Mouse (Mus musculus) left cerebral cortex, adult 9 months (tissue): ENCODE data around the gene Bbs12.

Experiments used
- DNase-seq, 2 experiments: peaks; one replicate each; pipeline ENCODE4 v3.0.0; 2022; ENCODE audit warnings: low spot score in 2 of 2

The Bbs12 gene

DNA sequence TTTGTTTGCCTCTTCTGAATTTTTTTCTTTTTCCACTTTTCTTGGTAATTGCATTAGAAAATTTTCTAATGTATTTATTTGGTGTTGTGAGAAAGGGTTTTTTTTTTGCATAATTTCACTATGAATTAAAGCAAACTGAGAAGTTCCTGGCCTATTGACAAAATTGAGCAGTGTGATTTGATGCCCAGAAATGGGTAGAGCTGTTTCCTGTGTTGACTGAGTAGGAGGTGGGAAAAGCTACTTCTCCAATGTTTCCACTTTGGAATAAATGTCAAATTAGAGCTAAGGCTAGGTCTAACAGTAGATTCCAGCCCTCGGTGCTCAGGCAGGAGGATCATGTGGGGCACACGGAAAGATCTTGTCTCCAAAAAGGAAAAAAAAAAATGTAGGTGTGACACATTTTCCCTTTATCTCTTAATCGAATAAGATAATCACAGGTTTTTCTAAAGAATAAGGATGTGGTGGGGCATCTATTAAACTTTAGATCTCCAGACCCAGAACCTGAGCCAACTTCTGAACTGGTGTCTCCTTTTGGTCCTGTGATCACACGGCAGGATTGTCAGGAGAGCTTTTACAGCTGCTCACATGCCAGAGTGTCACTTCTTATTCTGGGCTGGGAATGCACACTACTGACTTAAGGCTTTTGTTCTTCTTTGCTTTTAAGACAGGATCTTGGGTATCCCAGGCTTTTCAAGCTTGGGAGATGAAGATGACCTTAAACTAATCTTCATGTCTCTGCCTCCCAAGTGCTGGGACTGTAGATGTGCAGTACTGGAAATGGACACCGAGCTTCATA lies 13.2 kb downstream of the Bbs12 start:
- no peak for DNase-seq

DNA sequence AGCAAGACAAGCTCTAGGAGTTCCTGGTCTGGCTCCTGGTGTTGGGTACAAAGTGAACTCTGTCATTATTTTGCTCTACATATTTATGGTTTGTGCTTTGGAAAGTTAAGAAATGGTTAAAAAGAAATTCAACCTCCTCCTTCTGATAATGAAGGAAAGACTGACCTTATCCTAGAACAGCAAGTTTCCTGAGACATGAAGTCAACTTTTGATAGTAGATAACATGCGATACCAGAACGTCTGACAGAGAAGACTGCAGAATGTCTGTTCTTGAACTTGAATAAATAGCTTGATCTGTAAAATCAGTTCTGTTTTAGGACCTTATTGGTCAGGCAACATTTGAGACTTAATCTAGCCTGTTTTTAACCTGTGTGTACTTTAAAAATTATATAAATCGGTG lies 14.3 kb downstream of the Bbs12 start:
- no peak for DNase-seq

DNA sequence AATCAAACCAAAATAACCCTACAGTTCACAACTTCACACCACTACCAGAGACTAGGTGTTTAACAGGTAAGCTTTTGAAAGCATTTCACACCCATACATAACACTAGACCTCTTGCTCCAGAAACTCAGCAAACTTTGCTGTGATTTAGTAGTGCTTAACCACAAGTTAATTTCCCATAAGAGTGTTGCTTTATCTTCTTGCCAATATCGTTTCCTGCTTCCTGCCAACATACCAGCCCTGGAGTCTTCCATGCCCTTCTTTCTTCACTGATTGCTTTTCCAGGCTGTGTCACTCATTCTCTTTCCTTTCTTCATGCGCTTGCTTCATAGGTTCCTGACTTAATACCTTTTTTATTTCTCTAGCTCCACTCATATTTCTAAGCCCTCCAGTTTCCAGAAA lies 16.1 kb downstream of the Bbs12 start:
- no peak for DNase-seq

DNA sequence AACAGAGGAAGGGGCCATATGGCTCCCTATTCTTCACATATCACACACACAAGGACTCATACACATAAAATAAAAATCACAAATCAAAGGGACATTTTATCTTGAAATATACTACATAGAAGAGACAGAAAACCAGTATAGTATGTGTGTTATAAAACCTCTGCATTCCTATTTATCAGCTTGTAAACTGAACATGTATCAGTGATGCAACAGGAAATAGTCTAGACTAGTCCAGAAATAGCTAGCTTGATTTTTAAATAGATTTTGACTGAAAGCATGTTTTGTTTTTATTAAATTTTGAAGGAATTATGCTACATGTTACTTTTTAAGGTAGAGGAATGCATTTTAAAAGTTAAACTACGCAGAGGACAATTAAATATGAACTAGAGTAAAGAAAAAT lies 17.6 kb downstream of the Bbs12 start:
- DNase-seq: no peak

DNA sequence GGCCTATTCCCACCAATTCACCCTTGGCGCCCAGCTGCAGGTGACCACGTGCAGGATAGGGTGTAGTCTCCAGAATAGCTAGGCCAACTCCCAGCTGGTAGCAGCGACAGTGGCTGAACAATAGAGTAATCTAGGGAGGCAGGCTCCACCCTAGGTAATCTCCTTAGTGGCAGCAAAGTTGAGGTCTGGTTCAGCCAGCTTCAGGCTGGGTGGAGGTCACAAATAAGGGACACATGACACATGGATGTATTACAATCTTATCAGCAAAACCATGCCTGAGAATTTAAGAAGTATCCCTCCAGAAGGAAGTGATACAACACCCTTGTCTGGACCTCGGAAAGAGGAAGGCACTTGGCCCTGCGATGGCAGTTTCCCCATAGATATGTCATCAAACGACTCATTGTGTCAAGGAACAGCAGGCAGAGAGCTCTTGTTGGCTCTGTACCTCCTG lies 19.7 kb downstream of the Bbs12 start:
- no peak for DNase-seq

DNA sequence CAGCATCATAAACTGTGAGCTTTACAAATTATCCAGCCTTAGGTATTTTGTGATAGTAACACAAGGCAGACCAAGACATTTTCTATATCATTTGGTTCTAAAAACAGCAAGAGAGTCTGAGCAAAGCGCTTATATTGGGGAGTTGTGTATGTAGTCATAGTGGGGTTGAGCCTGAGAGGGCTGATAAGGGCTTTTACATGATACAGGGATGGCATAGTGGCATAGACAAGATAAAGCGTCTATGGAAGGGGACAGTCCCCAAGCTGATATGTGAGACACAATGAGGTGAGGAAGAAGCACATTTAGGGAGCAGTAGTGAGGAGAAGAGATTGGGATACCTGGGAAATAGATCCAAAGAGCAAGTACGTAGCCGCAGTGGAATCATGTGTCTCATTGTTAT lies 21.7 kb downstream of the Bbs12 start:
- DNase-seq: no peak

DNA sequence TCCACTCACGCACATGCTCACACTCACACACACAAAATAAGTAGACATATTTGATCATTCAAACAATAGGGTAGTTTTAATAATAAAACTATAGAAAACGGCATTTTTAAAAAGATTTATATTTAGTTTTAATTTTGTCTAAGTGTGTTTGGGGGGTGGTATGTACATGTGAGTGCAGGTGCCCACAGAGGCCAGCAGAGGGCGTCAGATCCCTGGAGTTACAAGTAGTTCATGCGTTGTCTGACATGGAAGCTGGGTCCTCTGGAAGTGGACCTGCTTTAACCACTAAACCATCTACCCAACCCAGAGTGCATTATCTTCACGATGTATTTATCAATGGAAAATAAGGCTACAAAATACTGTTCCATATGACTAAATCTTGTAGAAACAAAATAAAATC lies 28.8 kb downstream of the Bbs12 start:
- no peak for DNase-seq

DNA sequence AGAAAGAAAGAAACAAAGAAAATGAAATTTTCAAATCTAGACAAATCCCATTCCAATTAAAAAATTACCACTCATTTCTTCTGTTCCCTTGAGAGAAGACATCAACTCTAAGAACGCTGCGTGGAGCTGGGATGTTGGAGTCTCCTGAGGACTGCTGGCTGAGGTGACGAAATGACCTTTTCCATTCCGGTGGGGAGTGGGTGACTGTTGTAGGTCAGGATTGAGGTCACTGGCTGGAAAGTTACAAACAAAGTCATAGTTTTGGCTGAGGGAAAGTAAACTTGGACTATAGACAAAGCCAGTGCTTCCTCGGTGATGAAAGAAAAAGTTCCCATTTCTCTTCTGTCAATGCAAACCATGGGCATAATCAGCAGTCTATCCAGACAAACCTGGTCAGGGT lies 30.5 kb downstream of the Bbs12 start:
- DNase-seq: no peak

DNA sequence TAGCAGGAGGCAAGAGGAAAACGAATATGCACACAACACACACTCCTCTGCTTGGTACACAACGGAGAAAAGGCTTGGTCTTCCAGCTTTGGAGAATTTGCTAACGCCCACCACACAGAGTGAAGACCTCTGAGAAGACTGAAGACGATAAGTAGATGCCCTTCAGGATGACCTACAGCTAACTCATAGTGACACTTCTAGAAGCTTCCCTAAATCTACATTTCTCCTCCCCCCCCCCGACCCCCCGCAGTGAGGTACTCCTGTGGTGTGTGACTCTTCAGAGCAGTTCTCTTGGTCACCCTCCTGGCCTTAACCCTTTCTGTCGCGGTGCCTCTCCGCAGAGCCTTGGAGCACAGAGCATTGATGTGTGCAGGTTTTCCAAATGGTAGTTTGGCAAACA lies 35.3 kb downstream of the Bbs12 start:
- no peak for DNase-seq

DNA sequence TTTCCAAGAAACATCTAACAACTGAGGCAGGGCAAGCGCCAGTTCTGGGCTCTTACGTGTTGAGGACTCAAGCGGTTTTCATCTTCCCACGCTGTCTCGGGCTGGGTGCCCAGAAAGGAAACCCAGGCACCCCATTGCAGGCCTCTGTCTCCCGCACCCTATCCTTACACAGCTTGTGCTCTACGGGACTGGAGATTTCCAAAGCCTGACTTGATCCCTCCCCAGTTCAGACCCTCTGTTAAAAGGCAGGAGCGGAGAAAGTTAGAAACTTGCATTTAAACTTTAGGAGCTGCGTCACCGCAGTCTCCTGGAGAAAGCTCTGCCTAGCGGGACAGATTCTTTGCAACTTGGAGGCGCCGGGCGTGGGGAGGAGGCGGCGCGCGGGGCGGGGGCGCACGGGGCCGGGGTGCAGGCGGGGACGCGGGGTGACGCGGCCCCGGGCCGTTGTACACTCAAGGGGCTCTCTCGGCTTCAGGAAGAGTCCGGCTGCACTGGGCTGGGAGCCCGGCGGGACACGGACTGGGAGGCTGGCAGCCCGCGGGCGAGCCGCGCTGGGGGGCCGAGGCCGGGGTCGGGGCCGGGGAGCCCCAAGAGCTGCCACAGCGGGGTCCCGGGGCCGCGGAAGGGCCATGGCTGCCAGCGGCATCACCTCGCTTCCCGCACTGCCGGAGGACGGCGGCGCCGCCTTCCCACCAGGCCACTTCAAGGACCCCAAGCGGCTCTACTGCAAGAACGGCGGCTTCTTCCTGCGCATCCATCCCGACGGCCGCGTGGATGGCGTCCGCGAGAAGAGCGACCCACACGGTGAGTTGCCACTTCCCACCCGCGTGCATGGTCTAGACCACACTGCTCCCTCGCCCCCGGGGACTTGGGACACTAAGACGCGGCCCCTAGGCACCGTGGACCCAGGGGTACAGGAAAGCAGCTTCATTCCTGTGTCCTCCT lies 36.1 kb downstream of the Bbs12 start, which contains the start of gene Fgf2:
Fgf2 (plus strand) TSS at position 126 of the 945 bp plus-strand sequence.
- peak in 1 of 2 experiments; percentile 36 for DNase-seq

DNA sequence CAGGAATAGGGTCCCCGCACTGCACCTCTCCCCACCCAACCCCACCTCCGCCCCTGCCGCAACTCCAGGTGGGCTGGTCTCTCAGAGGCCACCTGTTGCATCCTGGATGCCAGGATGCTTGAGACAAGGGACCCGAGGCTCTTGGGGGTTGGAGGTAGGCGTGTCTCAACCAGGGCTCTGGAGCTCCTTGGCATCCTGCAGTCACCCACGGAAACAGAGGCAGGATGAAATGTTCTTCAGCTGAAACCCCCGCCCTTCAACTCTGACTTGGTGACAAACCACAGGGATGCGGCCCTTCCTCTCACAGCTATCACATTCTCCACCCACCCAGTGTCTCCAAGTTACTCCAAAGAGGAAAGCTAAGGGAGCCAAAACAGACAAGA lies 36.8 kb downstream of the Bbs12 start:
- DNase-seq: no peak

DNA sequence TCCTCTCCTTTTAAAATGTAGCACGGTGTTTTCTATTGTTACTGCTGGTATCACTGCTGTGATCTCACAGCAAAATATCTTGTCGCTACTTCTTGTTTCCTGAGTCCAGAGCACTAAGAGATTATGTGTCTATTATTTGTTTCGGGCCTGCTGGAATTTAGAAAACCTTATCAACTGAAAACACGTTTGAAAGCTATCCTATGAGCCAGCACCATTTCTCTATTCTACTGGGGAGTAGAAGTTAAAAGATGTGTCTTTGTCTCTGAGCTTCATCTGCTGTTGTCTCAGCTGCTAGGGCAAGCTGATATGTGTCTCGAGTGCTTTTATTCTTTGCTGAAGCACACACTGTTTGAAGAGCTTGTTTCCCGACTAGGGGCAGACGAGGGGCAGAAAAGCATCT lies 38.0 kb downstream of the Bbs12 start:
- DNase-seq: no peak

DNA sequence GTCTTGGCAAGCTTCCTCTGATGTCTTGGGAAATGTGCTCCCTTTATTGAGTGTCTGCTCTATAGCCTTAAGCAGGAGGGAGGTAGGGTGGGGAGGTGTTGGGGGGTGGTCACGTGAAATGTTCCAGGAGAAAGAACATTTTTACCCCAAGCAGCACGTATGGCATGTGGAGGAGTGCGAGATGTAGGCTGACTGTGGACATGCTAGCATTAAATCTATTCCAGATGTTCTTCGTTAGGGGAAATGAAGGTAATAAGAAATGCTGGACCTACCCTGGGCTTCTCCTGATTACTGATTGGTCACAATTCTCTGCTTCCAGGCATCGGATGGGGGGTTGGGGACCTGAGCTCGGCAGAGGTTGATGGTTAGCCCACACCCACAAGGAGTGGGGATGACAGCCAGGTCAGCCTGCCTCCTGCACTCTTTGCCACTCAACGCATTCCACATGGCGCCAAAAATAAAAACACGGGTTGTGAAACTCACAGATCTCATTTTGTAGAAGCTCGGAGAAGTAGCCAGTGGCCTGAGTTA lies 41.7 kb downstream of the Bbs12 start:
- DNase-seq: no peak

DNA sequence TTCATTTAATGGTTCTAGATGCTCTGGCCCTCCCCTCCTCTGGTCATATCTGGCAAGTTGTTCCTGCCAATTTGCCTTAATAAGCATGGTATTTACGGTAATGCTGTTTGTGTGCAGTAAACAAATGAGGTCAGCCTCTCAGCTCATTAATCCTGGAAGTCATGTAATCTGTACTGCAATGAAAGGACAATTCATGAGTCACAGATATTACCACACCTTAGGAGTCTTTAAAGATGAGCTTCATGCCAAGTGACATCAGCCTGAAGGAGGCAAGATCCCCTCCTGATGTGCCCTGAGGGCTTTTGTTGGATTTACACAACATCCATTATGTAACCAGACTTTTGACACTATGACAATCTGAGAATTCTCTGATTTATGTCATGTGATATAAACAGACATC lies 42.4 kb downstream of the Bbs12 start:
- no peak for DNase-seq

DNA sequence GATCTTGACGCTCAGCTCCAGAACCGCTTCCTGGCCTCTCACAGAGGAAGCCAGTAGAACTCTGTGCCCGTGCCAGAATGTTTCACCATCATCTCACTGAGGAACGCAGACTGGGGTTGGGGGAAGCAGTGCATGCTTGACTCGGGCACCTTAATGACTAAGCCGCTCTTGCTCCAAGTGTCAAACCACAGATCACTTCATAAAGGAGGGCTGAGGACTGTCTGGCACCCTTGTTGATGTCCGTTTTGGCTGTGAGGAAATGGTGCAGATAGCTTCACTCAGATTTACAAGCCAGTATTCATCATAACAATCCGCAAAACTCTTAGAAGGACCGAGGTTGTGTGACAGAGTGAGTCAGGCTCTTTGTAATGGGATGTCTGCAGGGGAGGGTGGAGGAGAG lies 48.4 kb downstream of the Bbs12 start:
- no peak for DNase-seq

DNA sequence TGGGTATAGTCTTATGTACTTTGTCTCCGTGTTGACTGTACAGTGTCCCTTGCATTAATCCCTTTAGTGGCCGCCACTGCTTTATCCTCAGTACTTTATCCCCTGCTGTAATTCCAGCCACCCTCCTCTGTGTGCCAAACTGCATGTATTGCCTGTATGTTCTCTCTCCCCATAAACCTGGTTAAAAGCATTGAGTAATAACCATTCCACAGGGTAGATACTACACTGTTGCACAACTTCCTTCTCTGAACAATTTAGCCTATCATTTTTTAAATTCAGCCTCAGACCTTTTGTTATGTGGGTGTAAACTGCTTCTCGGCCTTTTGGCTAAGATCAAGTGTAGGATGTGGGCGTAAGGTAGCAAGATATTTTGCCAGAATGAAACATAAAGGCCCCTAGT lies 52.8 kb downstream of the Bbs12 start:
- no peak for DNase-seq

DNA sequence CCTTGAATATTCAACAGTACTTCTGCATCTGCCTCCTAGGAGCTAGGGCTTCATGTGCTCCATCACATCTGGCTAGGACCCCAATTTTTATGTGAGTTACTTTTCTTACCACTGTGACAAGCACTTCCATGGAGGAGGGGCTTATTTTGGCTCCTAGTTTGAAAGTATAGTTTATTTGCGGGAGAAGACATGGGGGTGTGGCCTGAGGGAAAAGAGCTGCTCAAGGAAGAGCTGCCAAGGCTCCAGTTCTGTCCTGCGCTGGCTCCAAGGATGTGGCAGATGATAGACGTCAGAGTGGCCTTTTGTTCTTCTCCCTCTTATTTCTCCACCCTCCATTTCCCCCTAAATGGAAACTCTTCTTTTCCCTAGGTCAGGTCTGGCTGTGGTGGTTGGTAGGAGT lies 53.6 kb downstream of the Bbs12 start:
- DNase-seq: no peak

DNA sequence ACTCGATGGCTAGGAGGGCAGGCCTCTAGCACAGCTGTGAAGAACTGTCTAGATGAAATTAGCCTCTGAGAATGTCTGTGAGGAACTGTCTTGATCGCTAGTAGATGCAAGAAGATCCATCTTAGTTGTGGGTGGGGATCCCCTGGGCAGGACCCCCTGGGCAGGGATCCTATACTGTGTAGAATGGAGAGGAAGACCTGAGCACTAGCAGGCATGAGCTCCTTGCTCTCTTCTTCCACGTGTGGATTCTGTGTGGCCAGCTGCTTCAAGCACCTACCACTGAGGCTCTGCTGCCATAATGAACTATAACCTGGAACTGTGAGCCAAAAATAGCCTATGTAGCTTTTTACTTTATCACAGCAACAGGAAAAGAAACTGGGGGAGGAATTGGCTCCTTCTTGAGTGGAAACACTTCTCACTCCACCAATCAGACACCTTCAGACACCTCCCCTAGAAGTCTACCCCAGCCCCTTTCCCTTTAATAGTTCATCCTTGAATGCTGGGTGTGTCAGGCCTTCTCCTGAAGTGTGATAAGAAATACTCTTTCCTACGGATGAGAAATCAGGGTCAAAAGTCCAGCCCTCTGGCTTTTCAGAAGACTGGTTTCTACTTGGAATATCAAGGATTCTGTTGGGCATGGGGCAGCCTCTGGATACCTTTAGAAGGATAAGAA lies 54.2 kb downstream of the Bbs12 start:
- DNase-seq: no peak

DNA sequence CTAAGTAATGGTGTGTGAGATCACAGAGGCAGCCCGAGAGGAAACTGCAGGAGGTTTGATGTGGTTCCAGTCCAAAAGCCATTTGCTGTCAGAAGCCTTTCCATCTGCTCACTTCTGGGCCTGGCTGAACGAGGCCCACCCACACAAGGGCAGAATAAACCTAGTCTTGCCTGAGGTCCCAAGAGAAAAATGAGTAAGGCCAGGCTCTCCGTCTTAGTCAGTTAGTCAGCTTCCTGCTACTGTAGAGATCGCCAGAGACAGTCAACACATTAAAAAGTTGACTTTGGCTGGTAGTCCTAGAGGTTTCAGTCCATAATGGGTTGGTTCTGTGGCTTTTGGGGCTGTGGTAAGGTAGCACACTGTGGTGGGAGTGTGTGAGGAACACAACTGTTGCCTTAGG lies 58.1 kb downstream of the Bbs12 start:
- no peak for DNase-seq
